Mouse (Mus musculus): ENCODE results near the gene Mtmr14.

Gene Mtmr14

GRCm38 (mm10) chr6:113237542-113238270, at the start of gene Mtmr14:
Mtmr14 (plus strand) TSS chr6:113237843.
- peak; percentile 99 for DNase-seq

GRCm38 (mm10) chr6:113193765-113194460, 43.7 kb upstream of the Mtmr14 start:
- peak; percentile 77 to 82 for DNase-seq

GRCm38 (mm10) chr6:113194517-113194840, 43.2 kb upstream of the Mtmr14 start:
- no peak for DNase-seq

- DNase-seq = peak; percentile 4 to 13
Observed at GRCm38 (mm10) chr6:113194841-113195595, 42.6 kb upstream of the Mtmr14 start, which contains the start of gene Lhfpl4. Lhfpl4 (minus strand) TSS chr6:113195384.

- DNase-seq = no peak
Observed at GRCm38 (mm10) chr6:113195596-113195992, 42.0 kb upstream of the Mtmr14 start.

GRCm38 (mm10) chr6:113216280-113216679, 21.4 kb upstream of the Mtmr14 start:
- no peak for DNase-seq

GRCm38 (mm10) chr6:113225798-113226197, 11.8 kb upstream of the Mtmr14 start:
- no peak for DNase-seq

- no peak for DNase-seq
Observed at GRCm38 (mm10) chr6:113226705-113227104, 10.9 kb upstream of the Mtmr14 start.

GRCm38 (mm10) chr6:113235141-113235540, 2.5 kb upstream of the Mtmr14 start:
- no peak for DNase-seq

- peak; percentile 4 to 9 for DNase-seq
Observed at GRCm38 (mm10) chr6:113238442-113238841, 799 bp downstream of the Mtmr14 start.

- no peak for DNase-seq
Observed at GRCm38 (mm10) chr6:113242753-113243152, 5.1 kb downstream of the Mtmr14 start.

- no peak for DNase-seq
Observed at GRCm38 (mm10) chr6:113245585-113245984, 7.9 kb downstream of the Mtmr14 start.

- DNase-seq = no peak
Observed at GRCm38 (mm10) chr6:113250786-113251185, 13.1 kb downstream of the Mtmr14 start.

GRCm38 (mm10) chr6:113251921-113252320, 14.3 kb downstream of the Mtmr14 start:
- DNase-seq = no peak

- DNase-seq = no peak
Observed at GRCm38 (mm10) chr6:113254899-113255298, 17.3 kb downstream of the Mtmr14 start.

- DNase-seq = no peak
Observed at GRCm38 (mm10) chr6:113261174-113261858, 23.7 kb downstream of the Mtmr14 start.

GRCm38 (mm10) chr6:113263531-113263930, 25.9 kb downstream of the Mtmr14 start:
- no peak for DNase-seq

- no peak for DNase-seq
Observed at GRCm38 (mm10) chr6:113264429-113264828, 26.8 kb downstream of the Mtmr14 start.

GRCm38 (mm10) chr6:113266996-113267655, 29.5 kb downstream of the Mtmr14 start:
- DNase-seq = no peak

- no peak for DNase-seq
Observed at GRCm38 (mm10) chr6:113267988-113268387, 30.3 kb downstream of the Mtmr14 start.

GRCm38 (mm10) chr6:113272365-113272764, 34.7 kb downstream of the Mtmr14 start:
- no peak for DNase-seq

GRCm38 (mm10) chr6:113276846-113277245, 39.2 kb downstream of the Mtmr14 start:
- no peak for DNase-seq

Measured in kidney, postnatal 4 days (tissue).